Mouse (Mus musculus) MEL (cell line): ENCODE results near the gene Hpgd. TPM values are rescaled to one million over a fixed set of nuclear protein-coding genes. Genes with fewer than 3 reads are reported as not detected.

Experiments used
- DNase-seq: peaks from one replicate; pipeline ENCODE4 v3.0.0; 2011; ENCODE audit warnings: low read depth, low spot score
- H3K27ac ChIP-seq: 2 replicates; pipeline ENCODE4 v1.5.1; 2012; ENCODE audit warnings: low read depth, mild to moderate bottlenecking, control low read depth, low read length, moderate library complexity; ENCODE audit not compliant: control insufficient read depth
- H3K27me3 ChIP-seq, 2 experiments: fragments of 150-350 bp in 1 of 2; sonication (generic) in 1 of 2; 2 replicates each; pipeline ENCODE4 v1.6.1; 2012; ENCODE audit warnings: low read length in 2 of 2, mild to moderate bottlenecking in 2 of 2, improper control_type of control experiment in 1 of 2, moderate library complexity in 1 of 2; ENCODE audit not compliant: insufficient read depth in 2 of 2, control insufficient read depth in 1 of 2
- H3K36me3 ChIP-seq, 2 experiments: 2 replicates each; pipeline ENCODE4 v1.6.1; 2012 to 2014; ENCODE audit warnings: low read length in 2 of 2, improper control_type of control experiment in 1 of 2, inconsistent platforms in 1 of 2, mild to moderate bottlenecking in 1 of 2; ENCODE audit not compliant: insufficient read depth in 2 of 2, control insufficient read depth in 1 of 2
- H3K4me1 ChIP-seq, 2 experiments: fragments of 150-350 bp in 1 of 2; sonication (generic) in 1 of 2; 2 replicates each; pipeline ENCODE4 v1.6.1; 2012; ENCODE audit warnings: low read length in 2 of 2, improper control_type of control experiment in 1 of 2, mild to moderate bottlenecking in 1 of 2; ENCODE audit not compliant: insufficient read depth in 2 of 2, control insufficient read depth in 1 of 2
- H3K4me3 ChIP-seq, 2 experiments: fragments of 150-350 bp in 1 of 2; sonication (generic) in 1 of 2; 2 replicates each; pipeline ENCODE4 v1.5.1; 2012; ENCODE audit warnings: low read depth in 2 of 2, low read length in 2 of 2, mild to moderate bottlenecking in 2 of 2, moderate library complexity in 2 of 2, control low read depth in 1 of 2, improper control_type of control experiment in 1 of 2; ENCODE audit not compliant: control insufficient read depth in 1 of 2, insufficient read depth in 1 of 2
- H3K79me2 ChIP-seq: 2 replicates; pipeline ENCODE4 v1.6.1; 2012; ENCODE audit warnings: mild to moderate bottlenecking, low read length, moderate library complexity; ENCODE audit not compliant: control insufficient read depth, poor library complexity, insufficient read depth
- H3K9ac ChIP-seq: 2 replicates; pipeline ENCODE4 v1.6.1; 2012; ENCODE audit warnings: low read depth, mild to moderate bottlenecking, control low read depth, low read length, moderate library complexity; ENCODE audit not compliant: control insufficient read depth, poor library complexity, severe bottlenecking
- H3K9me3 ChIP-seq: fragments of 150-350 bp; sonication (generic); replicated peaks from 2 replicates; pipeline ENCODE4 v1.6.1; 2012; ENCODE audit warnings: mild to moderate bottlenecking, low read length, improper control_type of control experiment, moderate library complexity; ENCODE audit not compliant: insufficient read depth
- BHLHE40 ChIP-seq: IDR thresholded peaks from 2 replicates; pipeline ENCODE4 v1.6.1; 2012; ENCODE audit warnings: low read depth, mild to moderate bottlenecking, inconsistent platforms, low read length, improper control_type of control experiment, borderline replicate concordance
- CHD2 ChIP-seq: IDR thresholded peaks from 2 replicates; pipeline ENCODE4 v1.6.1; 2011; ENCODE audit warnings: low read length, improper control_type of control experiment
- CTCF ChIP-seq, 3 experiments: IDR thresholded peaks in 2 of 3; conservative IDR thresholded peaks in 1 of 3; 2 replicates each; pipeline ENCODE4 v1.5.1; 2011 to 2012; ENCODE audit warnings: low read length in 3 of 3, low read depth in 2 of 3, mild to moderate bottlenecking in 2 of 3, improper control_type of control experiment in 1 of 3, inconsistent platforms in 1 of 3, mixed read lengths in 1 of 3, moderate library complexity in 1 of 3; ENCODE audit not compliant: control insufficient read depth in 1 of 3, insufficient read depth in 1 of 3, poor library complexity in 1 of 3, severe bottlenecking in 1 of 3
- E2F4 ChIP-seq: IDR thresholded peaks from 2 replicates; pipeline ENCODE4 v1.6.1; 2011; ENCODE audit warnings: low read depth, low read length, improper control_type of control experiment, borderline replicate concordance
- ELF1 ChIP-seq: IDR thresholded peaks from 2 replicates; pipeline ENCODE4 v1.6.1; 2014; ENCODE audit warnings: low read depth, mild to moderate bottlenecking, inconsistent platforms, low read length, improper control_type of control experiment, moderate library complexity
- EP300 ChIP-seq, 2 experiments: IDR thresholded peaks; 2 replicates each; pipeline ENCODE4 v1.6.1; 2011; ENCODE audit warnings: improper control_type of control experiment in 2 of 2, low read length in 2 of 2, low read depth in 1 of 2, mild to moderate bottlenecking in 1 of 2
- GATA1 ChIP-seq: IDR thresholded peaks from 2 replicates; pipeline ENCODE4 v1.6.1; 2011; ENCODE audit warnings: low read depth, low read length, improper control_type of control experiment
- JUND ChIP-seq: IDR thresholded peaks from 2 replicates; pipeline ENCODE4 v1.6.1; 2011; ENCODE audit warnings: low read depth, mild to moderate bottlenecking, improper control_type of control experiment, low read length
- KAT2A ChIP-seq: conservative IDR thresholded peaks from 2 replicates; pipeline ENCODE4 v1.6.1; 2012; ENCODE audit warnings: low read depth, low read length, improper control_type of control experiment, inconsistent platforms
- MAFK ChIP-seq: IDR thresholded peaks from 2 replicates; pipeline ENCODE4 v1.6.1; 2011; ENCODE audit warnings: low read depth, mild to moderate bottlenecking, low read length, improper control_type of control experiment, borderline replicate concordance
- MAX ChIP-seq: IDR thresholded peaks from 2 replicates; pipeline ENCODE4 v1.6.1; 2011; ENCODE audit warnings: low read length, improper control_type of control experiment
- MAZ ChIP-seq: IDR thresholded peaks from 2 replicates; pipeline ENCODE4 v1.6.1; 2012; ENCODE audit warnings: low read depth, mild to moderate bottlenecking, inconsistent platforms, low read length, improper control_type of control experiment
- MXI1 ChIP-seq: IDR thresholded peaks from 2 replicates; pipeline ENCODE4 v1.6.1; 2011; ENCODE audit warnings: mild to moderate bottlenecking, low read depth, low read length, improper control_type of control experiment
- MYC ChIP-seq: IDR thresholded peaks from 2 replicates; pipeline ENCODE4 v1.6.1; 2011; ENCODE audit warnings: low read depth, mild to moderate bottlenecking, low read length, improper control_type of control experiment, moderate library complexity
- NRF1 ChIP-seq: IDR thresholded peaks from 2 replicates; pipeline ENCODE4 v1.6.1; 2014; ENCODE audit warnings: low read depth, mild to moderate bottlenecking, inconsistent platforms, low read length, improper control_type of control experiment, moderate library complexity; ENCODE audit not compliant: poor library complexity, insufficient read depth, severe bottlenecking
- POLR2A ChIP-seq, 2 experiments: IDR thresholded peaks; 2 replicates each; pipeline ENCODE4 v1.6.1; 2011 to 2012; ENCODE audit warnings: low read length in 2 of 2, mild to moderate bottlenecking in 2 of 2, control low read depth in 1 of 2, improper control_type of control experiment in 1 of 2, low read depth in 1 of 2, moderate library complexity in 1 of 2; ENCODE audit not compliant: control insufficient read depth in 1 of 2, insufficient read depth in 1 of 2, poor library complexity in 1 of 2
- POLR2AphosphoS2 ChIP-seq: IDR thresholded peaks from 2 replicates; pipeline ENCODE4 v1.6.1; 2011; ENCODE audit warnings: low read length, improper control_type of control experiment
- POLR2AphosphoS5 ChIP-seq: IDR thresholded peaks from 2 replicates; pipeline ENCODE4 v1.6.1; 2012; ENCODE audit warnings: low read depth, borderline replicate concordance, mild to moderate bottlenecking, inconsistent platforms, low read length, moderate library complexity, mixed read lengths
- RAD21 ChIP-seq: IDR thresholded peaks from 2 replicates; pipeline ENCODE4 v1.6.1; 2011; ENCODE audit warnings: mild to moderate bottlenecking, low read depth, low read length, improper control_type of control experiment
- RCOR1 ChIP-seq: IDR thresholded peaks from 2 replicates; pipeline ENCODE4 v1.6.1; 2012; ENCODE audit warnings: low read depth, mild to moderate bottlenecking, inconsistent platforms, low read length, improper control_type of control experiment
- TCF12 ChIP-seq: IDR thresholded peaks from 2 replicates; pipeline ENCODE4 v1.6.1; 2014; ENCODE audit warnings: low read depth, mild to moderate bottlenecking, inconsistent platforms, low read length, improper control_type of control experiment, moderate library complexity
- UBTF ChIP-seq: IDR thresholded peaks from 2 replicates; pipeline ENCODE4 v1.6.1; 2012; ENCODE audit warnings: low read depth, mild to moderate bottlenecking, inconsistent platforms, low read length, improper control_type of control experiment, moderate library complexity, borderline replicate concordance; ENCODE audit not compliant: insufficient read depth
- USF1 ChIP-seq: IDR thresholded peaks from 2 replicates; pipeline ENCODE4 v1.6.1; 2014; ENCODE audit warnings: low read depth, mild to moderate bottlenecking, inconsistent platforms, low read length, improper control_type of control experiment, moderate library complexity
- USF2 ChIP-seq, 2 experiments: IDR thresholded peaks; 2 replicates each; pipeline ENCODE4 v1.6.1; 2011 to 2012; ENCODE audit warnings: improper control_type of control experiment in 2 of 2, low read length in 2 of 2, borderline replicate concordance in 1 of 2, inconsistent platforms in 1 of 2, low read depth in 1 of 2, mild to moderate bottlenecking in 1 of 2; ENCODE audit not compliant: insufficient read depth in 1 of 2
- ZC3H11A ChIP-seq: IDR thresholded peaks from 2 replicates; pipeline ENCODE4 v1.6.1; 2012; ENCODE audit warnings: low read depth, mild to moderate bottlenecking, inconsistent platforms, low read length, improper control_type of control experiment
- ZKSCAN1 ChIP-seq: IDR thresholded peaks from 2 replicates; pipeline ENCODE4 v1.6.1; 2012; ENCODE audit warnings: low read depth, mild to moderate bottlenecking, inconsistent platforms, low read length, improper control_type of control experiment, moderate library complexity
- polyA plus RNA-seq, 2 experiments: library from polyadenylated mRNA; stranded (reverse) in 1 of 2; unstranded in 1 of 2; fragments of >175 nt in 1 of 2; fragments of >200 nt in 1 of 2; gene quantifications; 2 replicates each; pipeline versions ENCODE4 v1.2.1 to v1.2.4; 2012; ENCODE audit warnings: low replicate concordance in 2 of 2, low read depth in 1 of 2; ENCODE audit not compliant: insufficient read length in 2 of 2, insufficient read depth in 1 of 2, missing spikeins in 1 of 2
- total RNA-seq: library from RNA; depleted of rRNA; stranded (reverse); fragments of 300-350 nt; gene quantifications from 2 replicates; pipeline ENCODE4 v1.2.3, GENCODE M21; 2012

The Hpgd gene
- total and polyA plus RNA-seq, 3 experiments = not detected

- H3K79me2 ChIP-seq = no peaks in the 10 kb centered on the region
- H3K4me3 ChIP-seq = no peak overlapping the region
- no peak for DNase-seq
- H3K27me3 ChIP-seq = no peaks in the 10 kb centered on the region
- H3K36me3 ChIP-seq = no peaks in the 10 kb centered on the region
- no peaks in the 10 kb centered on the region for H3K9me3 ChIP-seq
- H3K4me1 ChIP-seq = no peaks in the 10 kb centered on the region
- no peak overlapping the region for H3K9ac ChIP-seq
- H3K27ac ChIP-seq = no peak overlapping the region
- TF ChIP-seq BHLHE40 (no peak), UBTF (no peak), NRF1 (no peak), EP300 (IDR thresholded peaks at IDR 0.05; ENCODE audit: low read depth in 1 of 2, low read length in 2 of 2) (no peak), MXI1 (no peak), POLR2A (IDR thresholded peaks at IDR 0.05; ENCODE audit: control insufficient read depth in 1 of 2, insufficient read depth in 1 of 2, low read depth in 1 of 2, low read length in 2 of 2, poor library complexity in 1 of 2) (no peak), KAT2A (no peak), CTCF (IDR thresholded peaks at IDR 0.05 in 2 of 3, conservative IDR thresholded peaks at IDR 0.05 in 1 of 3; ENCODE audit: control insufficient read depth in 1 of 3, insufficient read depth in 1 of 3, low read depth in 2 of 3, low read length in 3 of 3, poor library complexity in 1 of 3, severe bottlenecking in 1 of 3) (no peak), RCOR1 (no peak), USF2 (IDR thresholded peaks at IDR 0.05; ENCODE audit: borderline replicate concordance in 1 of 2, insufficient read depth in 1 of 2, low read depth in 1 of 2, low read length in 2 of 2) (no peak), ELF1 (no peak), TCF12 (no peak), E2F4 (no peak), MAFK (no peak), GATA1 (no peak), MYC (no peak), ZKSCAN1 (no peak), MAZ (no peak)
Observed at GRCm38 (mm10) chr8:56278545-56279063, 15.8 kb upstream of the Hpgd start.

GRCm38 (mm10) chr8:56283936-56284335, 10.4 kb upstream of the Hpgd start:
- Histone ChIP-seq H3K79me2 (no peaks in the 10 kb centered on the region), H3K27me3 (no peaks in the 10 kb centered on the region), H3K36me3 (no peaks in the 10 kb centered on the region), H3K4me3 (no peak overlapping the region), H3K9ac (no peak overlapping the region), H3K9me3 (no peaks in the 10 kb centered on the region), H3K27ac (no peak overlapping the region), H3K4me1 (no peaks in the 10 kb centered on the region)
- DNase-seq = no peak
- no peak for TF ChIP-seq JUND
- TF ChIP-seq MAX = no peak
- TF ChIP-seq POLR2AphosphoS2 = no peak
- TF ChIP-seq RAD21 = no peak
- no peak for TF ChIP-seq ZC3H11A
- no peak for TF ChIP-seq USF2 (IDR thresholded peaks at IDR 0.05; ENCODE audit: borderline replicate concordance in 1 of 2, insufficient read depth in 1 of 2, low read depth in 1 of 2, low read length in 2 of 2)
- no peak for TF ChIP-seq MYC
- TF ChIP-seq RCOR1 = no peak
- TF ChIP-seq CHD2 = no peak
- no peak for TF ChIP-seq MAZ
- TF ChIP-seq USF1 = no peak
- TF ChIP-seq POLR2AphosphoS5 = no peak
